Mouse (Mus musculus): ENCODE measurements at regions not wholly inside any gene's neighbourhood (a gene's known extent, or its start where the extent isn't known, plus 50 kb on each side); places are given as distances from the start of the nearest gene placed in this dataset.

DNA sequence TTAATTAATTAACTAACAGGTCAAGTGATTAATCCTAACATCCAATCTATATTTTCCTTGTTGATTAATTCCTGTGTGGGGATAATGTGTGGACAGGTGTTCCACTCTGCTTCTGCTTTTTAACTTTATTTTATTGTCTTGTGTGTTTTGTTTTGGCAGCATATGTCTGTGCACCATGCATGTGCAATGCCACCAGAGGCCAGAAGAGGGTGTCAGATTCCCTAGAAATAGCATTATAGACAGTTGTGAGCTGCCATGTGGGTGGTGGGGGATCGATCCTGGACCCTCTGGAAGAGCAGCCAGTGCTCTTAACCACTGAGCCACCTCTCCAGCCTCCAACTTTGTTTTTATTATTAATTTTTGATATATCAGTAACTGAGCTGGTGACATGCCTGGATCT, 65.6 kb downstream of the En1 start:
- in situ Hi-C loops (cut with MboI; ENCODE audit: unreplicated experiment in 2 of 2): no loop called here

DNA sequence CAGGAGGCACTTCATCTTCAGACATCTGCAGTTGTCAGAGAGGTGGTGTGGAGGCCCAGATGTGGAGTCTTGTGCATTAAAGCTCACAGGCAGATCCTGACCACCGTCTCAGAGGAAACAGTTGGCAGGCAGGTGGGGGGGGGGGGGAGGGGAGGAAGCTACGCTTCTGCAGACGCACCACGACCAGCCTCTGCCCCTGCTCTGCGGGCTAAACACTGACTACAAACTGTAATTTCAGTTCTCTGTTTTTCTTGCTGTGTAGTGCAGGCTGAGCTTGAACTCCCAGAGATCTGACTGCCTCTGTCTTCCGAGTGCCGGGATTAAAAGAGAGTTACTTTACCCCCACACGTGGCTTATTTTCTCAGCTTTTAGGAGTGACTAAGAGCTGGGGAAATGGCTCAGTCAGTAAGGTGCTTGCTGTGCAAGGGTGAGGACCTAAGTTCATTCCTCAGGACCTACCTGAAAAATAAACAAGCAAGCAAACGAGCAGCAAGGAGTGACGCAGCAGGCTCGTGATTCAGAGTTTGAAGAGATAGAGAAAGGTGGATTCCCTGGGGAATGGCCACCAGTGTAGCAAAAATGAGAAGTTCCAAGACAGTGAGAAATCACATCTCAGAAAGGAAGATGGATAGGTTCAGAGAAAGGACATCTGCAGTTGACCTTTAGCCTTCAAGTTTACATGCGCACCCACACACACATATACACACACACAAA, 81.5 kb downstream of the En1 start:
- in situ Hi-C loops (cut with MboI; ENCODE audit: unreplicated experiment in 2 of 2): no loop called here

DNA sequence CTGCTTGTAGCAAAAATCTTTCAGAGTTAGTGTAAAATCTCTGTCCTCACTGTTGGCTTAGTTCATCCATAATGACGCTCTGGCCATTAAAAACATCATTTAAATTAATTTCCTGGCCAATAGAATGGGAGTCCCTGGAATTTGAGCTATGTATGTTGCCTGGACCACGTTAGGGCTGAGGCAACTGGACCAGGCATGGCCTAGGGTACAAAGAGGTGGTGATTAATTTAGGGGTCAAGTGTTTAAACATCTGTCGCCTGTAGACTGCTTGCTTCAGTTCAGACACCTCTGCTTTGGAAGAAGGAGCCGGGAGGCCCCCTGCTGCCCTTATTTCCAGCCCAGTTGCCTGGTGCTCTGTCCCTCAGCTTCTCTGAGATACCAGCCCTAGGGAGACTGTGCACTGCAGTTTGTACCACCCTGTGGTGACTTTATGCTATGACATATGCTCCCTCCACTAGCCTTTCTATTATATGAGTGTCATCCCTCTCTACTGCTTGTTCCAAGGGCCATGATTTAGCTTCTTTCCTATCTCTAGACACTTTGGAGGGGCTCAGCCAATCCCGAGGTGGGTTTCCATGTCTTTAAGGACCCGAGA, 83.5 kb downstream of the En1 start:
- in situ Hi-C loops (cut with MboI; ENCODE audit: unreplicated experiment in 2 of 2): no loop called here

DNA sequence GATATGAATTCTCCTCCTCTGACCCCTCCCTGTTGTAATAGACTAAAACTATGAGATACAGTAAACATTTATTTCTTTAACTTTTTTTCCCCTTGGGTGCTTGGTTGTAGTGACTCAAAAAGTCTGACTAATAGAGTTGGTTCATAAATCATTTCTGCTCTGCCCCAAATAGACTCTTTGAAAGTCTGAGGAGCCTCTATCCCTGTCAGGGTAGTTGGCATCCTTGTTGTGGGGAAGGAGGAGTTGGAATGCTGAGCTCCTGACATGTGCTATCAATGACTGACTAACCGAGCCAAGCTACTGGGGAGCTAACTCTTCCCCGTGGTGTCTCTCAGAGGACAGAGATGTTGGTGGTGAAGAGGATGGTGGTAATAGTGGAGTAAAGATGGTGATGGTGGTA, 89.4 kb downstream of the En1 start:
- in situ Hi-C loops (cut with MboI; ENCODE audit: unreplicated experiment in 2 of 2): no loop called here

DNA sequence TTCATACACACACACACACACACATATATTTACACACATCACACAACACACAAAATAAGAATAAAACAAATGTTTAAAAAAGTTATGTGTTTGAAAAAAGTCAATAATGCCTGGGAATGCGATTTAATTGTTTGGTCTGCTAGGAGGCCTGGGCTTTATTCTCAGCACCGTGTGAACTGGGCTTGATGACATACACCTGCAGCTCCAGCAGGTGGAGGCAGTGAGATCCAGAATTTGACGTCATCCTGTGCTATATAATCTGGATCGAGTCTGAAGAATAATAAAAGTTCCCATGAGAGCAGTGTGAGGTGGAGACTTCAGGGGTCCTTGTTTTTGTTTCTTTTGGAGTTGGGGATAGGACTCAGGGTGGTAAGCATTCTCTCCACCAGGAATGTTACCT, 96.0 kb downstream of the En1 start:
- in situ Hi-C loops (cut with MboI; ENCODE audit: unreplicated experiment in 2 of 2): no loop called here

DNA sequence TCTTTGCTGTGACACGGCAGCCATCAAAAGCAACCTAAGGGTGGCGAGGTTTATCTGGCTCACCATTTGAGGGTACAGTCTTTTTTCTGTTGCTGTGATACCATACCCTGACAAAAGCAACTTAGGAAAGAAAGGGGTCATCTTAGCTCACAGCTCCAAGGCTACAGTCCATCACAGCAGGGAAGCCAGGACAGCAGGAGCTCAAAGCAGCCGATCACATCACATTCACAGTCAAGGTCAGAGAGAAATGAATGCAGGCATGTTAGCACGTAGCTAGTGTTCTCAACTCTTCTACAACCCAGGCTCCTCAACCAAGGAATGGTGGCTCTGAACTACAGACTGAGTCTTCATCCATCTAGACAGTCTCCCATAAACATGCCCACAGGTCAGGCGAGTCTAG, 102.0 kb downstream of the En1 start:
- in situ Hi-C loops (cut with MboI; ENCODE audit: unreplicated experiment in 2 of 2): no loop called here

DNA sequence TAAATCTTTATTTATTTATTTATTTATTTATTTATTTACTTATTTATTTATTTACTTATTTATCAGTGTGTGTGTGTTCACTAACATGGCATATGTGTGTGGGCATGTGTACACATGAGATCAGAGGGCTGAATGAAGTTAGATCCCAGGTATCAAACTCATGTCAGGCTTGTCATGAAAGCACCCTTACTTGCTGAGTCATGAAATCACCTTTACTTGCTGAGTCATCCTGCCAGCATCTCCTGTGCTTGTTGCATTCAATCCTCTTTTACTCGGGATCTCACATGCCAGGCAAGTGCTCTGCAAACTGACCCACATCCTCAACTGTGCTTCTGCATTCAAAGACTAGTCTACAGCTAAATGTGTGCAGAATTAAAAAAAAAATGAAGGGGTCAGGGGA, 103.8 kb downstream of the En1 start:
- in situ Hi-C loops (cut with MboI; ENCODE audit: unreplicated experiment in 2 of 2): no loop called here

DNA sequence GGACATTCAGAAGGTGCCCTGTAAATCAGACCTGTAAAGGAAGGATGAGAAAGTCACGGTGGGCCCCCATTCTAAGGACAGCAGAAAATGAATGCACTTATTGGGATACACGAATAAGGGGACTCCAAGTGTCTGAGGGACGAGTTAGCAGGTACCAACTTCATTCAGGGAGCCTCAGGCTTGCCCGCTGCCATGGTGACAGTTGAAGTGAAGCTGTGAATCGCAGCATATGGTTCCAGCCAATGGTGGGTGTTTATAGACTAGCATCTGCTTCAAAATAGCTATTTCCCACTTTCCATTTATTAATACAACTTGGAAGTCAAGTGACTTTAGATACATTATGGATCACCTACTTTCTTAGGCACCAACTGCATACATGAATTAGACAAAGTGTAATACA, 106.3 kb downstream of the En1 start:
- in situ Hi-C loops (cut with MboI; ENCODE audit: unreplicated experiment in 2 of 2): no loop called here

DNA sequence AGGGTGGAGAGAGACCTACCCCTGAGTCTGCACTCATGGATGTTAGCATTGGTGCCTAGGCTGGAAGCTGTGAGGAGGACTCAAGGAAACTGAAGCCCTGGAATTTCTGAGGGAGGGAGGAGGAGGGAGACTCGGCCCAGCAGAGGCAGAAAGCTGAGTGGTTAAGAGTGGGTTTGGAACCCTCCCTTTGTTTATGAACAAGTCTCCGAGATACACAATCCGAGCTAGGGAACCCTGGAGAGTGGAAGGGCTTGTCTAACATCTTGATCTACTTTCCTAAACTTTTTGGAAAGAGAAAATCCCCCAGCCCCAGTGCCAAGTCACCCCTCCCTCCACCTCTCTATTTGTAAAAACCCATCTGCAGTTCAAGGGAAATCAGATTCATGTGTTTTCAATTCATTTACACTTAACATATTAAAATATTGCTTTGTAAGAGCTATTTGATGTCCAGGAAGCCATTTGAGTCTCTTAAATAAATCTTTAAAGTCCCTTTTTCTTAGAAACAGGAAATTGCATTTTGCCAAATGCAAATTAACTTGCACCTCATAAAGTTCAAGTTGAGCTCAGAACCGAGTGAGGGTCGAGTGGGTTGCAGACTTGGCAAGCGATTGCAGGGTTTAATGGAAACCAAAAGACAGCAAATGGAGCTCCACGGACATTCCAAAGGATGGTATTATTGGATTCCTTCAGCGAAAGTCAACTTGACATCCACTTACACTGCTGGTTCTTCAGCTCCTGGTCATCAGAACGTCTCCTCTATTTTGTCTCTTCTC, 113.1 kb downstream of the En1 start:
- in situ Hi-C loops (cut with MboI; ENCODE audit: unreplicated experiment in 2 of 2): no loop called here

DNA sequence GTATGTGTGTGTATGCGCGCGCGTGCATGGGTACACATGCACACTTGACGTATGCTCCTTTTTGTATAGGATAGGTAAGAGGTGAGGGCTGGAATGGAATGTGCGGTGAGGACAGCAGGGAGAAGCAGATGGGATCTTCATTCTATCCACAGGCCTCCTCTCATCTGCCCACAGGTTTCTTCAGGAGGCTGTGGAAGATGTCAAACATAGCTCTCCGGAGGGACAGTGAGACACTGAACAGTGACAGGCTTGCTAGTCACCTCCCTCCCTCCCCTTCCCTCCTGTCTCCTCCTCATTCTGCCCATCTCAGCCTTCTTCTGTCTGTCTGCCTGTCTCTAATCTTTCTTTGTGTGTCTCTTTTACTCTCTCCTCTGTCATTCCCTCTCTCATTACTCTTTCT, 124.6 kb downstream of the En1 start:
- in situ Hi-C loops (cut with MboI; ENCODE audit: unreplicated experiment in 2 of 2): no loop called here

DNA sequence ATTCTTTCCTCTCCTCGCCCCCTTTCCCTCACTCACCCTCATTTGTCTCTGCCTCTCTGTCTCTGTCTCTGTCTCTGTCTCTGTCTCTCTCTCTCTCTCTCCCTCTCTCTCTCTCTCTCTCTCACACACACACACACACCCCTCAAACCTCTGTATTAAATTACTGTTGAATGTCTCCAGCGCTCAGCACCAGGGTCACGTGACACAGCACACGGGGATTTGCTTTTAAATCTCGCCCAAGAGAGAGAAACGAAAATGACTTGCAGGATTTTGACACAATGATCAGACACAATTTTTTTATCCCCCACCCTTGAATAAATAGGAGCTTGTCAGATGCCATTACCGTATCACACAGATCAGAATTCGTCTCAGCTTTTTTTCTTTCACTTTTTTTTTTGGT, 125.2 kb downstream of the En1 start:
- in situ Hi-C loops (cut with MboI; ENCODE audit: unreplicated experiment in 2 of 2): no loop called here

DNA sequence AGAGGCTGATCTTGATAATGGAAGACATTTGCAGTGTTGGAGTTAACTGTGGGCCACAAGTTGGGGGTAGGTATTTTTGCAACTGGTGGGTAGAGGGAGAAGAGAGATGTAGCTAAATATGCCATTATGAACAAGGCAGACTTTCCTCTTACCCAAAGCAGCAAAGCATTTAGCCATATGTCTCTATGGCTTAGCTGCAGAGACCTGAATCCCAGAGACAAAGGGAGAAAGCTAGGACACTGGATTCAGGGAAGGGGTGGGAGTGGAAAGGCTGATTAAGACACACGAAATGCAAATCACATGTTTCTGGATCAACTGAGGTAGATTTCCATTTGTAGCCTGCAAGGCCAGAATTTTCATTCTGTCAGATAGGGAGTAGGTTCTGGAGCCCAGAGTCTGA, 129.8 kb downstream of the En1 start:
- in situ Hi-C loops (cut with MboI; ENCODE audit: unreplicated experiment in 2 of 2): no loop called here

DNA sequence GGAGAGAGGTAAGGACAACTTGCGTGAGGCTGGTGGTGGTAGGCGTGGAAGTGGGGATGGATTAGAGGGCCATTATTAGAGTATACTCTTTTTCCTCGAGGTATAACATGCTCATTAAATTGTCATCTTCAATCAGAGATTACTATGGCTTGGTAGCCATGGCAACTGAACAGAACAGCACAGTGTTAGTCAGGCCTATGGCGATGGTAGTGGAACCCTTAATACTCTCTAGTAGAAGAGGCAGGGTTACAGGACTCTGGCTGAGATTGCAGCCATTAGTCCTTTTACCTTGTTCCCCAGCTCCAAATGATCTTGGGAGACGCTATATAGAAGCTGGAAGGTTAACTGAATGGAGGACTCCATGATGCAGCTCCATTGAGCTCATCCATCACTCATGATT, 131.5 kb downstream of the En1 start:
- in situ Hi-C loops (cut with MboI; ENCODE audit: unreplicated experiment in 2 of 2): no loop called here

DNA sequence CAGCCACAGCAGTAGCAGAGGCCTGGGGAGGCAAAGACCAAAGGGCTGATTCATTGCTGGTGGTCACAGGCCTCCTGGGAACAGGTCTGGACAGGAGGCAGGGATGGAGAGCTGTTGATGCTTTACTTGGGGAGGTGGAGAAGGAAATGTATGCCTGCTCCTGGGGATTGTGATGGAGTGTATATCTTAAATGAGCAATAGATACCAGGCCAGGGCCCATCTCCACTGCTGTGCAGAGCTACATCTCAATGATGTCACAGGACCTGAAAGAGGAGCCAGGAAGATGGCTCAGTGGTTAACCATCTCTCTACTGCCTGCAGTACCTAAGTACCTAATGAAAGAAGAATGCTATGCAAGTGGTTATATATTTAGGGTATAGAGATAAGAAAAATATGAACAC, 132.6 kb downstream of the En1 start:
- in situ Hi-C loops (cut with MboI; ENCODE audit: unreplicated experiment in 2 of 2): no loop called here

DNA sequence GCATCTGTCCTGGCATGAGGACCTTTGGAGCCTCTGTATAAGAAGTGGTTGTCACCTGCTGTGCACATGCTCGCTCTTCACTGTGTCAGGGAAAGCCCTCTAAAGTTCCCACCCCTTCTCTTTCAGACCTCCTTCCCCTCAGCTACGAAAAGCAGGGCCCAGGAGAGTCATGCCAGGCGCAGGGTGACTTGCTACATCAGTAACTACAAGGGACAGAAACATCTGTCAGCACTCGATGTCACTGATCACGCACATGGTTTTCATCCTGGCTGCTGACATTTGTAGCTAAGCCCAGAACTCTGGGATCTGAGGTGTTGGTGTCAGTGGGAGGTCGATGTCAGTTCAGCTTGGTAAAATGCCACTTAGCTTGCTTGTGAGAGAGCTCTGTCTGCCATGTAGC, 137.3 kb downstream of the En1 start:
- in situ Hi-C loops (cut with MboI; ENCODE audit: unreplicated experiment in 2 of 2): no loop called here

DNA sequence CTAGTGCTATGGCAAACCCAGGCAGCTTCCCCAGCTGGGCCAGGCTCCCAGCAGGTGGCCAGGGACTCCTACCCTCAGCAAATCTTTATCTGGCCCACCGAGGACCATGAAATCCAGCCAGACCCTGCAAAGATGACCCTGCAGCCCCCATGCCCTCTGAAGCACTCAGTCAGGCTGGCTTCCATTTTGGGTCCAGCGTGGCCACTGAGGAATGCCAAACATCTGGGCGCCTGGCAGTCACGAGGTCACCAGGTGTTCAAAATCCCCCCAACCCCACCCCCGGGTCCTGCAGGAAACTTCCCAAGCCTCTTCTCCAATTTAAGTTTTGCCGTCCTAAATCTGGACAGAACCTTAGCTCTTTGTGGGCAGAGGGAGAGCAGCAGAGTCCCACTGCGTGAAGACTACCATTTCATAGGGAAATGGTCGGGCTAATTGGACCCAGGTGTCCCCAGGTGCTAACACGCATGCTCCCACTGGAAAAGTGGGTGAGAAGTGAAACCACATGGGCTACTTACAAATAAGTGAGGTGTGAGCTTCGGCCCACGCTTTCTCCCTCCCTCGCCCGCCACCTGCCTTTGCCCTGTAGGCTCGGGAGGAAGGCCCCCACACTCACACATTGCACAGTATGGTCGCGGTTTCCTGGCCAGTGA, 139.0 kb downstream of the En1 start:
- in situ Hi-C loops (cut with MboI; ENCODE audit: unreplicated experiment in 2 of 2): no loop called here

DNA sequence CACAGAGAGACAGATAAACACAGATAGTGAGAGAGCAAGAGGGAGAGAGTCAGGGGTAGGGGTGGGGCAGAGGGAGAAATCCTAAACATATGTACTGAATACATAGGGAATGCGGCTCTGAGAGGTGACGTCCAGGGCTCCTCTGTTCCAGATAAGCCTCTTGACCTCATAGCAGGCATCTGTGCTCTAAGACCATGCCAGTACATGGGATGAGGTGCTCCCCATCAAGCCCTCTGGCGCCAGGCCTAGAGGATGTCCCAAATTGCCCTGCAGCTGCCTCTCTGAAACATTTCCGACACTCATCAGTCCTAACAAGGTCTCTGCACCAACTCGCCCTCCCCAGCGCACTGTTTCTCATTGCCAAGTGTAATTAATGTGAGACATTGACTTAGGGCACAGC, 146.7 kb downstream of the En1 start:
- in situ Hi-C loops (cut with MboI; ENCODE audit: unreplicated experiment in 2 of 2): no loop called here

DNA sequence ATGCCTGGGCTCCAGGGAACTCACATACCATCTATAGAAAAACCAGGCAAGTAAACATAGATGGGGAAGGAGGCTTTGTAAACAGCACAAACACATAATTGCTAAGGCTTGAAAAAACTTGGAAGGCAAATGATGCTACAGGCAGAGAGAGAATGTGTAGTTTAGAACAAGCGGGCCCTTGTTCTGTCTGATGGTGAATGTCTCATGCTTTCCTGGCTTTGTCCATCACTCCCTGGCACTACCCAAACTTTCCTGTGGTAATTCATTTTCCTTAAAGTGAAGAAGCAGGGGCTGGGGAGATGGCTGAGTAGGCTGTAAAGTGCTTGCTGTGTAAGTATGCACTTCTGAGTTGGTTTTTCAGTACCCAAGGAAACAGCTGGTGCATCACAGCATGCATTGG, 151.2 kb downstream of the En1 start:
- in situ Hi-C loops (cut with MboI; ENCODE audit: unreplicated experiment in 2 of 2): no loop called here

DNA sequence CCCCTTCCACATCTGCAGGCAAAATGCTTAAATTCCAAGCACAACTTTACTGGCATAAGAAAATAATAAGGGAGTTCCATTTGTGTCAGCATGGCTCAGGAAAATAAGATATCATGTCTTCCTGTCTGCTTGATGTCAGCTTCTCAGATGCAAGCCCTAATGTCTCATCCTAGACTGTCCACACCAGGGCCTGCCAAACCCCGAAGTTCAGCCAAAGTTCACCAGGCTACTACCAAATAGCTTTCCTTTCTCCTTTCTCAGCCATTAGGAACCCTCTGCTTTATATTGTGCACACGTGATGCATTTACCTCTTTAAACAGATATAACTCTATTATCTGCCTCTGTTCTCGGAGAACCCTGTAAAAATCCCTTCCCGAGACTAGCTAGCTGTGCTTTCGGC, 152.1 kb downstream of the En1 start:
- in situ Hi-C loops (cut with MboI; ENCODE audit: unreplicated experiment in 2 of 2): no loop called here

DNA sequence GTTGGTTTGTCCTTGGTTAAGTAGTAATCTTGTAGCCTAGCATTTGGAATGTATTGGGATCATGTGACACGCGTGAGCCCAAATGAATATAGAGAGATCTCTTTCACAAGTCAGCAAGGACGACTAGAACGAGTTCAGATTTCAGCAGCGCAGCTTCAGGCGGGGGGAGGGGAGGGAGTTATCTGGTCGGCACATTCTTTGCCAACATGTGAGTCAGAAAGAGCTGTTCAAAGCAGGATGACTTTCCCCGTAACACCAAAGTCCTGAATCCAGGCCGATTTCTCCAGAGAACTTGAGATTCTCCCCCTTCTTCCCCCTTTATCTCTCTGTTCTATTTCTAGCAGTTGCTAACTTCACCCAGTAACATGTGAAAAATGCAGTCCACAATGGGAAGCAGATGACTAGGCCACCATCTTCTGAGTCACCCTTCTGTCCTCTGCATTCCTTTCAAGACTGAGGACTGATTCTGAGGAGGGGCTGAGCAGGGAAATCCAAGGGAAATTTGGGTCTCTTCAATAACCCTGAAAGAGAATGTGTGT, 155.1 kb downstream of the En1 start:
- in situ Hi-C loops (cut with MboI; ENCODE audit: unreplicated experiment in 2 of 2): no loop called here

DNA sequence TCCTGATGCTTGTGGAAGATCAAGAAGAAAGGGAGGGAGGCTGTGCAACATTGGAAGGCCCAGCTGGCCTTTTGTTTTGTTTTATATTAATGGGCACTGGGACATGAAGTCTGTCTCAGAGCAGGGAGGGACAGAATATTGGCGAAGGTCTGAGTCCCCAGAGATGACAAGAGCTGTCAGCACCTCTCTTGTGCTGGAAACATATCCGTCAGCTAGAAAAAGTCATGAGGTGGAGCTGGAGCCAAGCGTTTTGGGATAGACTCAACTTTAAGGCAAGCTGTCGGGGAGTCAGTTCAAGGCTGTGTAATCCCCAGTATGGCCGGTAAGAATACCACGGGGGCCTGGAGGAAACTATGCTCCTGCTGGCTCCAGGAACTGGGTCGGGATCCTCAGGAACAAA, 156.0 kb downstream of the En1 start:
- in situ Hi-C loops (cut with MboI; ENCODE audit: unreplicated experiment in 2 of 2): no loop called here
